Mouse (Mus musculus): ENCODE data around the gene Nhlh1. TPM values are rescaled to one million over a fixed set of nuclear protein-coding genes. Genes with fewer than 3 reads are reported as not detected.

The Nhlh1 gene
- polyA plus RNA-seq, 1 experiment: not detected

GRCm38 (mm10) chr1:172093522-172093921 lies 36.1 kb upstream of the Nhlh1 start:
- TF ChIP-seq POLR2A (IDR thresholded peaks at IDR 0.05; ENCODE audit: insufficient read depth, low read length) (no peak), CTCF (IDR thresholded peaks at IDR 0.05; ENCODE audit: low read depth, low read length) (no peak), EP300 (IDR thresholded peaks at IDR 0.05; ENCODE audit: insufficient read depth, low read depth, low read length) (no peak)
- Histone ChIP-seq H3K27ac (ENCODE audit: insufficient read depth, low read length) (no peak overlapping the region), H3K4me1 (ENCODE audit: control insufficient read depth, insufficient read depth, low read length) (no peaks in the 10 kb centered on the region), H3K9ac (ENCODE audit: low read depth, poor library complexity, severe bottlenecking) (no peak overlapping the region), H3K9me3 (replicated peaks; ENCODE audit: control insufficient read depth, insufficient read depth, low read length, poor library complexity, severe bottlenecking) (no peaks in the 10 kb centered on the region), H3K27me3 (ENCODE audit: control insufficient read depth, insufficient read depth, low read length, poor library complexity, severe bottlenecking) (no peaks in the 10 kb centered on the region), H3K4me3 (ENCODE audit: low read depth, low read length) (no peak overlapping the region), H3K36me3 (ENCODE audit: control insufficient read depth, insufficient read depth, low read length, poor library complexity, severe bottlenecking) (peaks cover 35% of the 10 kb centered on the region)

GRCm38 (mm10) chr1:172082899-172083445 lies 25.6 kb upstream of the Nhlh1 start:
- H3K4me3 ChIP-seq (ENCODE audit: low read depth, low read length): peak overlapping the region; percentile 93
- H3K9ac ChIP-seq (ENCODE audit: low read depth, poor library complexity, severe bottlenecking): peak overlapping the region; percentile 97
- no peak for TF ChIP-seq POLR2A (IDR thresholded peaks at IDR 0.05; ENCODE audit: insufficient read depth, low read length)
- TF ChIP-seq EP300 (IDR thresholded peaks at IDR 0.05; ENCODE audit: insufficient read depth, low read depth, low read length): no peak
- no peak for TF ChIP-seq CTCF (IDR thresholded peaks at IDR 0.05; ENCODE audit: low read depth, low read length)
- H3K9me3 ChIP-seq (replicated peaks; ENCODE audit: control insufficient read depth, insufficient read depth, low read length, poor library complexity, severe bottlenecking): no peaks in the 10 kb centered on the region
- H3K4me1 ChIP-seq (ENCODE audit: control insufficient read depth, insufficient read depth, low read length): no peaks in the 10 kb centered on the region
- no peak overlapping the region for H3K27ac ChIP-seq (ENCODE audit: insufficient read depth, low read length)
- peaks cover 9% of the 10 kb centered on the region for H3K36me3 ChIP-seq (ENCODE audit: control insufficient read depth, insufficient read depth, low read length, poor library complexity, severe bottlenecking)
- H3K27me3 ChIP-seq (ENCODE audit: control insufficient read depth, insufficient read depth, low read length, poor library complexity, severe bottlenecking): no peaks in the 10 kb centered on the region

GRCm38 (mm10) chr1:172082101-172082898 lies 24.9 kb upstream of the Nhlh1 start, which contains the start of the genes Copa and Ncstn:
TSS of gene Copa (plus strand) at chr1:172082529.
TSS of gene Ncstn (minus strand) at chr1:172082795.
- TF ChIP-seq EP300 (IDR thresholded peaks at IDR 0.05; ENCODE audit: insufficient read depth, low read depth, low read length) (no peak), POLR2A (IDR thresholded peaks at IDR 0.05; ENCODE audit: insufficient read depth, low read length) (peak; percentile 42)
- H3K9me3 ChIP-seq (replicated peaks; ENCODE audit: control insufficient read depth, insufficient read depth, low read length, poor library complexity, severe bottlenecking): no peaks in the 10 kb centered on the region
- no peaks in the 10 kb centered on the region for H3K4me1 ChIP-seq (ENCODE audit: control insufficient read depth, insufficient read depth, low read length)
- peak within 1 kb of the TSS; percentile 97 for H3K9ac ChIP-seq (ENCODE audit: low read depth, poor library complexity, severe bottlenecking)
- H3K27ac ChIP-seq (ENCODE audit: insufficient read depth, low read length): peak within 1 kb of the TSS; percentile 28
- peak within 1 kb of the TSS; percentile 93 for H3K4me3 ChIP-seq (ENCODE audit: low read depth, low read length)
- H3K36me3 ChIP-seq (ENCODE audit: control insufficient read depth, insufficient read depth, low read length, poor library complexity, severe bottlenecking): peaks cover 9% of the 10 kb centered on the region
- H3K27me3 ChIP-seq (ENCODE audit: control insufficient read depth, insufficient read depth, low read length, poor library complexity, severe bottlenecking): no peaks in the 10 kb centered on the region

GRCm38 (mm10) chr1:172077981-172078380 lies 20.6 kb upstream of the Nhlh1 start:
- Histone ChIP-seq H3K27ac (ENCODE audit: insufficient read depth, low read length) (no peak overlapping the region), H3K36me3 (ENCODE audit: control insufficient read depth, insufficient read depth, low read length, poor library complexity, severe bottlenecking) (peaks cover 25% of the 10 kb centered on the region), H3K4me1 (ENCODE audit: control insufficient read depth, insufficient read depth, low read length) (no peaks in the 10 kb centered on the region), H3K4me3 (ENCODE audit: low read depth, low read length) (no peak overlapping the region), H3K27me3 (ENCODE audit: control insufficient read depth, insufficient read depth, low read length, poor library complexity, severe bottlenecking) (no peaks in the 10 kb centered on the region), H3K9me3 (replicated peaks; ENCODE audit: control insufficient read depth, insufficient read depth, low read length, poor library complexity, severe bottlenecking) (no peaks in the 10 kb centered on the region), H3K9ac (ENCODE audit: low read depth, poor library complexity, severe bottlenecking) (no peak overlapping the region)
- TF ChIP-seq CTCF (IDR thresholded peaks at IDR 0.05; ENCODE audit: low read depth, low read length): no peak
- no peak for TF ChIP-seq EP300 (IDR thresholded peaks at IDR 0.05; ENCODE audit: insufficient read depth, low read depth, low read length)
- no peak for TF ChIP-seq POLR2A (IDR thresholded peaks at IDR 0.05; ENCODE audit: insufficient read depth, low read length)

- no peaks in the 10 kb centered on the region for H3K4me1 ChIP-seq (ENCODE audit: control insufficient read depth, insufficient read depth, low read length)
- H3K9me3 ChIP-seq (replicated peaks; ENCODE audit: control insufficient read depth, insufficient read depth, low read length, poor library complexity, severe bottlenecking): no peaks in the 10 kb centered on the region
- H3K9ac ChIP-seq (ENCODE audit: low read depth, poor library complexity, severe bottlenecking): no peak overlapping the region
- H3K27ac ChIP-seq (ENCODE audit: insufficient read depth, low read length): no peak overlapping the region
- TF ChIP-seq CTCF (IDR thresholded peaks at IDR 0.05; ENCODE audit: low read depth, low read length) (no peak), EP300 (IDR thresholded peaks at IDR 0.05; ENCODE audit: insufficient read depth, low read depth, low read length) (no peak), POLR2A (IDR thresholded peaks at IDR 0.05; ENCODE audit: insufficient read depth, low read length) (no peak)
- H3K36me3 ChIP-seq (ENCODE audit: control insufficient read depth, insufficient read depth, low read length, poor library complexity, severe bottlenecking): peaks cover 21% of the 10 kb centered on the region
- no peak overlapping the region for H3K4me3 ChIP-seq (ENCODE audit: low read depth, low read length)
- H3K27me3 ChIP-seq (ENCODE audit: control insufficient read depth, insufficient read depth, low read length, poor library complexity, severe bottlenecking): no peaks in the 10 kb centered on the region
These were observed 15.2 kb upstream of the Nhlh1 start for GRCm38 (mm10) chr1:172072604-172073003.

- TF ChIP-seq EP300 (IDR thresholded peaks at IDR 0.05; ENCODE audit: insufficient read depth, low read depth, low read length) (no peak), POLR2A (IDR thresholded peaks at IDR 0.05; ENCODE audit: insufficient read depth, low read length) (no peak), CTCF (IDR thresholded peaks at IDR 0.05; ENCODE audit: low read depth, low read length) (no peak)
These were observed 14.2 kb upstream of the Nhlh1 start for GRCm38 (mm10) chr1:172071556-172071955.

More at GRCm38 (mm10) chr1:172071556-172071955, 14.2 kb upstream of the Nhlh1 start:
- peaks cover 21% of the 10 kb centered on the region for H3K36me3 ChIP-seq (ENCODE audit: control insufficient read depth, insufficient read depth, low read length, poor library complexity, severe bottlenecking)
- H3K9ac ChIP-seq (ENCODE audit: low read depth, poor library complexity, severe bottlenecking): no peak overlapping the region
- H3K27ac ChIP-seq (ENCODE audit: insufficient read depth, low read length): no peak overlapping the region
- no peaks in the 10 kb centered on the region for H3K4me1 ChIP-seq (ENCODE audit: control insufficient read depth, insufficient read depth, low read length)
- no peaks in the 10 kb centered on the region for H3K27me3 ChIP-seq (ENCODE audit: control insufficient read depth, insufficient read depth, low read length, poor library complexity, severe bottlenecking)
- no peak overlapping the region for H3K4me3 ChIP-seq (ENCODE audit: low read depth, low read length)
- no peaks in the 10 kb centered on the region for H3K9me3 ChIP-seq (replicated peaks; ENCODE audit: control insufficient read depth, insufficient read depth, low read length, poor library complexity, severe bottlenecking)

All from ES-Bruce4 (cell line).